8 mouse cellular contexts compared by ENCODE assay signal in genomic region chr3:79884761-79885189, GRCm38 (mm10). TPM values are rescaled to one million over a fixed set of nuclear protein-coding genes. Genes with fewer than 3 reads are reported as not detected.
A peak's percentile ranks its signal among the peaks of the same experiment; 100 is the strongest.
DNase-seq lines count a peak whose midpoint lies in the region; ATAC-seq and TF ChIP-seq lines count a peak whose summit lies in the region.

No protein-coding gene starts in this region.

- no peaks in the 10 kb centered on the region for H3K9me3 ChIP-seq in hindbrain, embryonic 10.5 days
- no peaks in the 10 kb centered on the region for H3K9me3 ChIP-seq in hindbrain, embryonic 13.5 days
- H3K9me3 ChIP-seq in limb, embryonic 15.5 days: no peaks in the 10 kb centered on the region
- no peaks in the 10 kb centered on the region for H3K9me3 ChIP-seq in midbrain, embryonic 15.5 days

- ATAC-seq in hindbrain, embryonic 13.5 days (ENCODE audit: low FRiP score): no peak
- ATAC-seq in limb, embryonic 15.5 days (ENCODE audit: insufficient number of reproducible peaks, low FRiP score, low TSS enrichment, low read depth): no peak
- peak; percentile 30; the same call in 1 of the 2 replicates for ATAC-seq in midbrain, embryonic 15.5 days (replicated peaks)

- no peak overlapping the region for H3K4me3 ChIP-seq in hindbrain, embryonic 10.5 days
- no peak overlapping the region for H3K4me3 ChIP-seq in hindbrain, embryonic 13.5 days
- peak overlapping the region; percentile 29 for H3K4me3 ChIP-seq in brown adipose tissue, adult 24 weeks (ENCODE audit: insufficient read depth, low read depth, low read length)
- peak overlapping the region; percentile 37; the same call in 1 of the 2 replicates for H3K4me3 ChIP-seq in kidney, adult 2 months (ENCODE audit: insufficient read depth, low read depth, low read length)
- H3K4me3 ChIP-seq in limb, embryonic 15.5 days: peak overlapping the region; percentile 31
- no peak overlapping the region for H3K4me3 ChIP-seq in midbrain, embryonic 15.5 days

- TF ChIP-seq POLR2A in kidney, adult 2 months (IDR thresholded peaks at IDR 0.05; ENCODE audit: low read depth, low read length): no peak

- H3K9ac ChIP-seq in hindbrain, embryonic 13.5 days: no peak overlapping the region
- no peak overlapping the region for H3K9ac ChIP-seq in limb, embryonic 15.5 days
- H3K9ac ChIP-seq in midbrain, embryonic 15.5 days: no peak overlapping the region

- peak; percentile 60 for TF ChIP-seq CTCF in kidney, adult 2 months (conservative IDR thresholded peaks at IDR 0.05; ENCODE audit: insufficient read depth, insufficient read length, low read depth, low read length)

- 56% methylated on average over 9 of the region's 9 CpGs for WGBS in hindbrain, embryonic 10.5 days
- 38% methylated on average over 9 of the region's 9 CpGs for WGBS in hindbrain, embryonic 13.5 days
- WGBS in kidney, adult 2 months: 9% methylated on average over 9 of the region's 9 CpGs
- 3% methylated on average over 9 of the region's 9 CpGs for WGBS in limb, embryonic 15.5 days
- WGBS in midbrain, embryonic 15.5 days: 45% methylated on average over 9 of the region's 9 CpGs

- no peak overlapping the region for H3K4me2 ChIP-seq in hindbrain, embryonic 13.5 days
- H3K4me2 ChIP-seq in limb, embryonic 15.5 days: peak overlapping the region; percentile 48
- no peak overlapping the region for H3K4me2 ChIP-seq in midbrain, embryonic 15.5 days

- 0 out of 2 replicates have a peak overlapping the region, but pooled peaks have one; percentile 29 for H3K27ac ChIP-seq in hindbrain, embryonic 10.5 days
- H3K27ac ChIP-seq in hindbrain, embryonic 13.5 days: no peak overlapping the region
- peak overlapping the region; percentile 35 for H3K27ac ChIP-seq in brown adipose tissue, adult 24 weeks (replicated peaks; ENCODE audit: low read depth, low read length)
- H3K27ac ChIP-seq in kidney, adult 2 months (ENCODE audit: insufficient read depth, low read depth, low read length): no peak overlapping the region
- H3K27ac ChIP-seq in limb, embryonic 15.5 days: peak overlapping the region; percentile 48; the same call in 1 of the 2 replicates
- no peak overlapping the region for H3K27ac ChIP-seq in midbrain, embryonic 15.5 days

- H3K27me3 ChIP-seq in hindbrain, embryonic 10.5 days (ENCODE audit: insufficient read depth, poor library complexity, severe bottlenecking): no peaks in the 10 kb centered on the region
- H3K27me3 ChIP-seq in hindbrain, embryonic 13.5 days: 0 out of 2 replicates have a peak, but pooled peaks cover 2% of the 10 kb centered on the region
- no peaks in the 10 kb centered on the region for H3K27me3 ChIP-seq in kidney, adult 2 months (replicated peaks; ENCODE audit: control insufficient read depth, insufficient read depth, low read length)
- no peaks in the 10 kb centered on the region for H3K27me3 ChIP-seq in limb, embryonic 15.5 days
- H3K27me3 ChIP-seq in midbrain, embryonic 15.5 days (replicated peaks): no peaks in the 10 kb centered on the region

- H3K4me1 ChIP-seq in hindbrain, embryonic 10.5 days (replicated peaks): peaks cover 20% of the 10 kb centered on the region
- H3K4me1 ChIP-seq in hindbrain, embryonic 13.5 days (replicated peaks): 0 out of 2 replicates have a peak, but pooled peaks cover 7% of the 10 kb centered on the region
- no peaks in the 10 kb centered on the region for H3K4me1 ChIP-seq in brown adipose tissue, adult 24 weeks (ENCODE audit: control insufficient read depth, insufficient read depth, insufficient read length, low read length)
- H3K4me1 ChIP-seq in kidney, adult 2 months (ENCODE audit: control insufficient read depth, insufficient read depth, low read length): 0 out of 2 replicates have a peak, but pooled peaks cover 3% of the 10 kb centered on the region
- H3K4me1 ChIP-seq in limb, embryonic 15.5 days: peaks cover 24% of the 10 kb centered on the region
- peaks cover 6% of the 10 kb centered on the region; the same call in 1 of the 2 replicates for H3K4me1 ChIP-seq in midbrain, embryonic 15.5 days

- intact Hi-C loops in gastrocnemius, postnatal 14 days (cut with DNase I; ENCODE audit: low total_unique reads): no loop called here

- no peaks in the 10 kb centered on the region for H3K36me3 ChIP-seq in hindbrain, embryonic 10.5 days
- H3K36me3 ChIP-seq in hindbrain, embryonic 13.5 days: no peaks in the 10 kb centered on the region
- no peaks in the 10 kb centered on the region for H3K36me3 ChIP-seq in kidney, adult 2 months (ENCODE audit: control insufficient read depth, insufficient read depth, low read length)
- H3K36me3 ChIP-seq in limb, embryonic 15.5 days: no peaks in the 10 kb centered on the region
- no peaks in the 10 kb centered on the region for H3K36me3 ChIP-seq in midbrain, embryonic 15.5 days (replicated peaks)

- peak; percentile 55 for DNase-seq in hindbrain, embryonic 10.5 days (ENCODE audit: low spot score)
- DNase-seq in gastrocnemius, postnatal 14 days: peak; percentile 68
- peak; percentile 64 for DNase-seq in kidney, adult 2 months
- DNase-seq in testis, postnatal 10 days (ENCODE audit: low spot score): peak; percentile 84

RNA-seq across cellular contexts. Expression of gene Fam198b, which starts 0.4 kb away (rescaled TPM):
- 1.6 and 1.7 TPM in 2 replicates for polyA plus RNA-seq in hindbrain, embryonic 10.5 days (2016; fragmentation: Nextera tagmentation; extraction: Ambion mirVana)
- polyA plus RNA-seq in hindbrain, embryonic 13.5 days (2015; fragmentation: Nextera tagmentation; extraction: Ambion mirVana): 3.9 and 5.1 TPM in 2 replicates
- 6.2 and 7.6 TPM in 2 replicates for polyA plus RNA-seq in brown adipose tissue, adult 24 weeks (2012; ENCODE audit: insufficient read depth, insufficient read length, missing spikeins)
- 10 to 100 TPM; 25.9 to 34.0 TPM for total RNA-seq in gastrocnemius, postnatal 14 days (2021)
- polyA plus RNA-seq in kidney, adult 2 months (2012; rRNA removed): 2.1 and 2.4 TPM in 2 replicates
- 20.1 and 20.8 TPM in 2 replicates for polyA plus RNA-seq in limb, embryonic 15.5 days (2015; fragmentation: Nextera tagmentation; extraction: Ambion mirVana)
- polyA plus RNA-seq in midbrain, embryonic 15.5 days (2015; fragmentation: Nextera tagmentation; extraction: Ambion mirVana): 1.3 and 1.6 TPM in 2 replicates

RNA-seq across cellular contexts. Expression of gene Tmem144, which starts 32.2 kb away (rescaled TPM):
- 1.9 and 3.3 TPM in 2 replicates for polyA plus RNA-seq in hindbrain, embryonic 10.5 days (2016; fragmentation: Nextera tagmentation; extraction: Ambion mirVana)
- 1.1 and 1.4 TPM in 2 replicates for polyA plus RNA-seq in hindbrain, embryonic 13.5 days (2015; fragmentation: Nextera tagmentation; extraction: Ambion mirVana)
- polyA plus RNA-seq in brown adipose tissue, adult 24 weeks (2012; ENCODE audit: insufficient read depth, insufficient read length, missing spikeins): 0.38 TPM in 1 of 2 replicates, not detected in the other
- 1 to 10 TPM; 1.0 to 1.9 TPM for total RNA-seq in gastrocnemius, postnatal 14 days (2021)
- polyA plus RNA-seq in kidney, adult 2 months (2012; rRNA removed): 7.1 and 7.4 TPM in 2 replicates
- polyA plus RNA-seq in limb, embryonic 15.5 days (2015; fragmentation: Nextera tagmentation; extraction: Ambion mirVana): 2.8 and 3.8 TPM in 2 replicates
- 0.87 and 0.96 TPM in 2 replicates for polyA plus RNA-seq in midbrain, embryonic 15.5 days (2015; fragmentation: Nextera tagmentation; extraction: Ambion mirVana)

Comparison
In these comparisons a context has a peak if more than half of its experiments do, and no peak if none do; other contexts are left out.
1. H3K27ac ChIP-seq: peak in hindbrain, embryonic 10.5 days (single experiment), brown adipose tissue, adult 24 weeks (single experiment) and limb, embryonic 15.5 days (single experiment); none in hindbrain, embryonic 13.5 days (single experiment), kidney, adult 2 months (single experiment) and midbrain, embryonic 15.5 days (single experiment).
2. H3K4me3 ChIP-seq: peak in brown adipose tissue, adult 24 weeks (single experiment), kidney, adult 2 months (single experiment) and limb, embryonic 15.5 days (single experiment); none in hindbrain, embryonic 10.5 days (single experiment), hindbrain, embryonic 13.5 days (single experiment) and midbrain, embryonic 15.5 days (single experiment).
3. Peak in every context shown above with its lines, with median percentiles within 50 percentile points of each other: DNase-seq.